Mouse (Mus musculus) lung, postnatal 0 days (tissue): Measurements from ENCODE around the gene Gpc5. TPM values are rescaled to one million over a fixed set of nuclear protein-coding genes. Genes with fewer than 3 reads are reported as not detected.

ENCODE experiments used
- ATAC-seq: fragments of 200-750 bp; cut with Nextera tagmentation; 2 replicates; pipeline ENCODE4 v1.8.0; 2017; ENCODE audit warnings: moderate library complexity
- DNase-seq: peaks from one replicate; pipeline ENCODE4 v3.0.0-alpha.2; 2016; ENCODE audit warnings: low spot score
- H3K27ac ChIP-seq: fragments of 300-500 bp; sonication (generic); 2 replicates; pipeline ENCODE4 v1.5.1; 2014; ENCODE audit warnings: antibody characterized with exemption, mild to moderate bottlenecking, low read length, mixed read lengths
- H3K27me3 ChIP-seq: fragments of 300-500 bp; sonication (generic); replicated peaks from 2 replicates; pipeline ENCODE4 v1.6.1; 2014; ENCODE audit warnings: low read length, mixed read lengths; ENCODE audit not compliant: insufficient read depth
- H3K36me3 ChIP-seq: fragments of 300-500 bp; sonication (generic); 2 replicates; pipeline ENCODE4 v1.6.1; 2014; ENCODE audit warnings: low read length, mixed read lengths; ENCODE audit not compliant: insufficient read depth
- H3K4me1 ChIP-seq: fragments of 300-500 bp; sonication (generic); 2 replicates; pipeline ENCODE4 v1.6.1; 2014; ENCODE audit warnings: antibody characterized with exemption, low read depth, low read length, mixed read lengths; ENCODE audit not compliant: insufficient read depth
- H3K4me2 ChIP-seq: fragments of 300-500 bp; sonication (generic); replicated peaks from 2 replicates; pipeline ENCODE4 v1.6.1; 2014; ENCODE audit warnings: low read depth, mild to moderate bottlenecking, low read length, moderate library complexity, mixed read lengths
- H3K4me3 ChIP-seq: fragments of 300-500 bp; sonication (generic); 2 replicates; pipeline ENCODE4 v1.5.1; 2014; ENCODE audit warnings: low read depth, low read length
- H3K9ac ChIP-seq: fragments of 300-500 bp; sonication (generic); replicated peaks from 2 replicates; pipeline ENCODE4 v1.6.1; 2014; ENCODE audit warnings: low read depth, mild to moderate bottlenecking
- H3K9me3 ChIP-seq: fragments of 300-500 bp; sonication (generic); 2 replicates; pipeline ENCODE4 v1.6.1; 2016; ENCODE audit warnings: low read length, mixed read lengths
- CTCF ChIP-seq: IDR thresholded peaks from 2 replicates; pipeline ENCODE4 v1.5.1; 2016; ENCODE audit warnings: antibody characterized with exemption, mild to moderate bottlenecking
- EP300 ChIP-seq: IDR thresholded peaks from 2 replicates; pipeline ENCODE4 v1.6.1; 2016; ENCODE audit warnings: antibody characterized with exemption, mild to moderate bottlenecking, control low read depth
- WGBS: fragments of 180-500 bp; shearing (Covaris S2); extraction: QIAGEN DNeasy Blood & Tissue Kit; methylation state at CpG from one replicate; pipeline ENCODE4 v1.1.7; 2014; 5-methylcytosine and 5-hydroxymethylcytosine counted together
- polyA plus RNA-seq: library from polyadenylated mRNA; unstranded; fragments of >200 nt; fragmentation: Nextera tagmentation; extraction: Ambion mirVana; gene quantifications from 2 replicates; pipeline ENCODE4 v1.2.1, GENCODE M21; 2015

Gene Gpc5
- 0.08 and 0.16 TPM in 2 replicates for polyA plus RNA-seq

- Histone ChIP-seq H3K4me1 (no peaks in the 10 kb centered on the region), H3K27ac (no peak within 1 kb of the TSS), H3K4me2 (peak within 1 kb of the TSS; percentile 78), H3K9ac (no peak within 1 kb of the TSS), H3K27me3 (peaks cover 18% of the 10 kb centered on the region; the same call in 1 of the 2 replicates), H3K4me3 (peak within 1 kb of the TSS; percentile 39), H3K9me3 (no peaks in the 10 kb centered on the region), H3K36me3 (no peaks in the 10 kb centered on the region)
- peak; percentile 100 for ATAC-seq
- 1% methylated on average over 28 of the region's 31 CpGs for WGBS
- peak; percentile 87 for DNase-seq
- TF ChIP-seq EP300 (no peak), CTCF (no peak)
Measured at GRCm38 (mm10) chr14:115092081-115092480, at the start of gene Gpc5. Gene Gpc5 (plus strand): TSS chr14:115092215.

GRCm38 (mm10) chr14:115042660-115043059 lies 49.4 kb upstream of the Gpc5 start:
- ATAC-seq, result no peak
- H3K4me1 ChIP-seq, result no peaks in the 10 kb centered on the region; the same call in 1 of the 2 replicates
- peaks cover 14% of the 10 kb centered on the region for H3K36me3 ChIP-seq
- peak overlapping the region; percentile 86 for H3K4me3 ChIP-seq
- H3K4me2 ChIP-seq, result peak overlapping the region; percentile 87
- 0 out of 2 replicates have a peak overlapping the region, but pooled peaks have one; percentile 95 for H3K27ac ChIP-seq
- 2% methylated on average over 4 of the region's 4 CpGs for WGBS
- no peaks in the 10 kb centered on the region for H3K27me3 ChIP-seq
- TF ChIP-seq EP300, result no peak
- no peak for TF ChIP-seq CTCF
- H3K9me3 ChIP-seq, result no peaks in the 10 kb centered on the region
- DNase-seq, result peak; percentile 61
- no peak overlapping the region for H3K9ac ChIP-seq

- no peak for ATAC-seq
- no peak for TF ChIP-seq EP300
- TF ChIP-seq CTCF, result no peak
- Histone ChIP-seq H3K9ac (no peak overlapping the region), H3K27ac (no peak overlapping the region), H3K4me1 (no peaks in the 10 kb centered on the region; the same call in 1 of the 2 replicates), H3K36me3 (peaks cover 14% of the 10 kb centered on the region), H3K4me2 (no peak overlapping the region), H3K27me3 (no peaks in the 10 kb centered on the region), H3K4me3 (no peak overlapping the region), H3K9me3 (no peaks in the 10 kb centered on the region)
- no peak for DNase-seq
- 73% methylated on average over 5 of the region's 5 CpGs for WGBS
Measured at GRCm38 (mm10) chr14:115044016-115044415, 48.0 kb upstream of the Gpc5 start.

DNA sequence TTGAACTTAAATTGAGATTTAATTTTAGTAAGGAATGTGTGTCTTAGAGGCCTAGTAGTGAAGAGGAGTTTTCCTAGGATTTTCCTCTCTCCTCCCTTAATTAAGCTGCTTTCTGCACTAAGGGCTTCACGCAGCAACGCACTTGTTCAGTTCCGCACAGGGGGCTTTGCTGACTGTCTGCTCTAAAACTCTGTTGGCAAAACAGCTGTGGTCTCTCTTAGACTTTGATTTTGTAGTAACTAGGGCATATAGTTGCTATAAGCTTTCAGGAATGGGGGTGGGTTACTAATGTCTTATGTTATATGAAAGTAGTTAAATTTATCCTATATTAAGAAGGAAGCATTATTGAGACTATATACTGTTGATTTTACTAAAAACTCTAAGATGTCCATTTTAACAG lies 46.3 kb upstream of the Gpc5 start:
- WGBS, result 96% methylated on average over 3 of the region's 3 CpGs
- no peak overlapping the region for H3K27ac ChIP-seq
- H3K36me3 ChIP-seq, result peaks cover 14% of the 10 kb centered on the region
- TF ChIP-seq EP300 (no peak), CTCF (no peak)
- H3K4me3 ChIP-seq, result no peak overlapping the region
- ATAC-seq, result no peak
- H3K4me2 ChIP-seq, result no peak overlapping the region
- H3K9me3 ChIP-seq, result no peaks in the 10 kb centered on the region
- H3K4me1 ChIP-seq, result no peaks in the 10 kb centered on the region
- H3K27me3 ChIP-seq, result no peaks in the 10 kb centered on the region
- DNase-seq, result no peak
- H3K9ac ChIP-seq, result no peak overlapping the region

- no peaks in the 10 kb centered on the region for H3K4me1 ChIP-seq
- WGBS, result 87% methylated on average over 3 of the region's 3 CpGs
- DNase-seq (no peak), ATAC-seq (no peak)
- no peak overlapping the region for H3K4me3 ChIP-seq
- H3K9me3 ChIP-seq, result no peaks in the 10 kb centered on the region
- no peak overlapping the region for H3K9ac ChIP-seq
- H3K27me3 ChIP-seq, result no peaks in the 10 kb centered on the region
- H3K36me3 ChIP-seq, result peaks cover 14% of the 10 kb centered on the region
- no peak for TF ChIP-seq CTCF
- no peak for TF ChIP-seq EP300
- no peak overlapping the region for H3K4me2 ChIP-seq
- no peak overlapping the region for H3K27ac ChIP-seq
Measured at GRCm38 (mm10) chr14:115047316-115047715, 44.7 kb upstream of the Gpc5 start.

DNA sequence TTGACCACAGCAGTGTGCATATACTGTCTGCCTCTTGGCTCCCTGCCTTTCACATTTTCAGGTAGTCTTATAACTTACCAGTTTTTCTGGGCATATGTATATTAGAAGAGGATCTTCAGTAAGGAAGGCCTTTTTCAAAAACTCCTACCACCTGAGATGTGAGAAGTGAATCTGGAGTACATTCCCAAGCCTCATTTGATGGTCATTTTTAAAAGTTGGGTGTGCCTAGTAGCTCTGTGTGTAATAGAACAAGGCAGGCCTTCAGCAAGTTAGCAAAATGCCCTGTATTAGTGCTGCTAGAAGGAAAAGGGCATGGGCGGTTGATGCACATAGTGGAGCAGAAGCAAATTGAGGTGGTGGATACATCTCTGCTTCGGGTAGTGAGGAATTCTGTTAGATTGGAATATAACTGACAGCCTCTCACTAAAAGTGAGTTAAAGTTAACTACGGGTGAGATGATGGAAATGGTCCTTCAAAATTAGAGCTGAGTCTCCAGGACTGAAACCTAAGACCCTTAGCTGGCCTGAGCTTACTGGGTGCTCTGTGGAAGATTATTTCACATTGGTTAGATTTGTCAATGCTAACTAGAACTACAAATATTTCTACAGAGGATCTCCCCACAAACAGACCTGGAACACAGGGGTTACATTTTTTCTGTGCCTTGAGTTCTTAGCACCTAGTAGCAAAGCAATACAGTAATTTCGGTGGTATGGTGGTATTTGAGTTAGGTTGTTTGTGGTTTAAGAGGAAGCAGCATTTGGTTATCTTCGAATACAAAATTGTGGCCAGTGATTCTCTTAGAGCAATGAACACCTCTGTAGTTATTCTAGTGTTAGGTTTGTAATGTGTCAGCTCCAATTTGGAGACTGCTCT lies 43.8 kb upstream of the Gpc5 start:
- Histone ChIP-seq H3K9me3 (no peaks in the 10 kb centered on the region), H3K4me3 (no peak overlapping the region), H3K9ac (no peak overlapping the region), H3K27ac (no peak overlapping the region), H3K36me3 (peaks cover 14% of the 10 kb centered on the region), H3K27me3 (no peaks in the 10 kb centered on the region), H3K4me1 (no peaks in the 10 kb centered on the region), H3K4me2 (no peak overlapping the region)
- 53% methylated on average over 5 of the region's 5 CpGs for WGBS
- TF ChIP-seq EP300 (no peak), CTCF (no peak)
- ATAC-seq (no peak), DNase-seq (no peak)
